Mouse (Mus musculus) cerebellum, adult 2 months (tissue): ENCODE measurements around the gene Rasa2.

Experiments used
- CTCF ChIP-seq: fragments of 200-500 bp; IDR thresholded peaks from 2 replicates; pipeline ENCODE4 v1.5.1; 2011; ENCODE audit warnings: low read depth, mild to moderate bottlenecking, control low read depth, low read length, moderate library complexity, borderline replicate concordance; ENCODE audit not compliant: insufficient read depth
- POLR2A ChIP-seq: fragments of 200-500 bp; IDR thresholded peaks from 2 replicates; pipeline ENCODE4 v1.6.1; 2011; ENCODE audit warnings: low read length, control low read depth, borderline replicate concordance; ENCODE audit not compliant: insufficient read depth

DNA sequence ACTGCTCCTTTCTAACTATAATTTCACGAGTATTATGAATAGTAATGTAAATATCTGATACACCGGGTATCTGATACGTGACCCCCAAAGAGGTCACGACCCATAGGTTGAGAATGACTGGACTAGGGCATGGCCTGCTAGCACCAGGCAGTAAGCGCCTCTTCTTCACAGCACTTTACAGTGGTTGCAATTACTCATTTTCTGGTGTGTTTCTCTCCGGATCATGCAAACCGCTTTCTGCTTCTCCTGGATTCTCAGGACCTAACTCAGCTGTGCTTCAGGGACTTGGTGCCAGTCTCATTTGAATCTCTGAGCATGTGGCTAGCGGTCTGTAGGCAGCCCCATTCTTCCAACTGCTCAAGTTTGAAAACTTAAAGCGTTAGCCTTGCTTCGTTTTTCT lies 45.3 kb upstream of the Rasa2 start:
- TF ChIP-seq CTCF (no peak), POLR2A (no peak)
